Mouse (Mus musculus) embryonic facial prominence, embryonic 13.5 days (tissue): Measurements from ENCODE around the gene Dennd6b. TPM values are rescaled to one million over a fixed set of nuclear protein-coding genes. Genes with fewer than 3 reads are reported as not detected.

Experiments used
- ATAC-seq: fragments of 200-750 bp; cut with Nextera tagmentation; 2 replicates; pipeline ENCODE4 v1.8.0; 2017; ENCODE audit warnings: low read depth; ENCODE audit not compliant: insufficient number of reproducible peaks, insufficient read depth, low FRiP score, low TSS enrichment
- H3K27ac ChIP-seq: fragments of 300-500 bp; sonication (generic); 2 replicates; pipeline ENCODE4 v1.5.1; 2015; ENCODE audit warnings: moderate library complexity, mild to moderate bottlenecking, inconsistent platforms
- H3K27me3 ChIP-seq: fragments of 300-500 bp; sonication (generic); 2 replicates; pipeline ENCODE4 v1.6.1; 2015; ENCODE audit warnings: mild to moderate bottlenecking, inconsistent platforms
- H3K36me3 ChIP-seq: fragments of 300-500 bp; sonication (generic); 2 replicates; pipeline ENCODE4 v1.6.1; 2015; ENCODE audit warnings: mild to moderate bottlenecking, inconsistent platforms
- H3K4me1 ChIP-seq: fragments of 300-500 bp; sonication (generic); 2 replicates; pipeline ENCODE4 v1.6.1; 2015; ENCODE audit warnings: inconsistent platforms
- H3K4me2 ChIP-seq: fragments of 300-500 bp; sonication (generic); 2 replicates; pipeline ENCODE4 v1.6.1; 2015; ENCODE audit warnings: moderate library complexity, mild to moderate bottlenecking, inconsistent platforms
- H3K4me3 ChIP-seq: fragments of 300-500 bp; sonication (generic); 2 replicates; pipeline ENCODE4 v1.5.1; 2015; ENCODE audit warnings: mild to moderate bottlenecking, inconsistent platforms
- H3K9ac ChIP-seq: fragments of 300-500 bp; sonication (generic); 2 replicates; pipeline ENCODE4 v1.6.1; 2015; ENCODE audit warnings: mild to moderate bottlenecking, inconsistent platforms
- H3K9me3 ChIP-seq: fragments of 300-500 bp; sonication (generic); 2 replicates; pipeline ENCODE4 v1.6.1; 2016; ENCODE audit warnings: inconsistent platforms
- WGBS: fragments of 180-500 bp; shearing (Covaris S2); methylation state at CpG from one replicate; pipeline ENCODE4 v1.1.7; 2015; ENCODE audit warnings: mixed read lengths; 5-methylcytosine and 5-hydroxymethylcytosine counted together
- microRNA-seq: library from miRNA; unstranded; fragments of <30 nt; microRNA quantifications from one replicate; pipeline ENCODE4, GENCODE M21; 2016
- polyA plus RNA-seq: library from polyadenylated mRNA; unstranded; fragments of >200 nt; fragmentation: Nextera tagmentation; extraction: Ambion mirVana; gene quantifications from 2 replicates; pipeline ENCODE4 v1.2.1, GENCODE M21; 2015

Dennd6b gene
- polyA plus RNA-seq, 1 experiment from 2014 or later = 21.3 TPM

DNA sequence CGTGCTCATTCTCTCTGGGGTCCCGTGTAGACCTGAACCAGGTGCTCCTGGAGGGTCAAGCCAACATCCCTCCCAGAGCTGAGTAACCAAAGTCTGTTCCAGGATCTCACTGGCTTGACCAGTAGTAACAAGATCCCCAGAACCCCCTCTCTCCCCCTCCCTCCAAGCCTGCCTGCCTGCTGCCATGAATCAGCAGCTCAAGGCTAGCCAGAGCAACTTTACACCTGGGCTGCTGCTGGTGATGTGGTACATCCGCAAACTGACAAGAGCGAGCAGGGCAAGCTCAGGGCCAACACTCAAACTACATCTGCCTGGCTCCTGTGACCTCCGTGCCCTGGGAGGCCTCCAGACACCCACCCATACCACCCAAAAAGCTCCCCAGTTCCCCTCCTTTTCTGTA, 54.9 kb downstream of the Dennd6b start:
- H3K4me1 ChIP-seq = peaks cover 23% of the 10 kb centered on the region
- H3K4me2 ChIP-seq = 0 out of 2 replicates have a peak overlapping the region, but pooled peaks have one; percentile 90
- ATAC-seq = no peak
- no peaks in the 10 kb centered on the region for H3K9me3 ChIP-seq
- WGBS = 12% methylated on average over 5 of the region's 5 CpGs
- H3K9ac ChIP-seq = no peak overlapping the region
- no peaks in the 10 kb centered on the region for H3K36me3 ChIP-seq
- peaks cover 78% of the 10 kb centered on the region for H3K27me3 ChIP-seq
- H3K4me3 ChIP-seq = no peak overlapping the region
- H3K27ac ChIP-seq = no peak overlapping the region

- under 1% methylated on average over 21 of the region's 21 CpGs for whole genome bisulfite sequencing
- H3K36me3 ChIP-seq = no peaks in the 10 kb centered on the region
- peak within 1 kb of the TSS; percentile 66 for H3K9ac ChIP-seq
- H3K4me2 ChIP-seq = peak within 1 kb of the TSS; percentile 90
- H3K9me3 ChIP-seq = no peaks in the 10 kb centered on the region
- 0 out of 2 replicates have a peak, but pooled peaks have one; percentile 37 for ATAC-seq
- H3K4me1 ChIP-seq = peaks cover 21% of the 10 kb centered on the region
- H3K4me3 ChIP-seq = peak within 1 kb of the TSS; percentile 50
- H3K27ac ChIP-seq = no peak within 1 kb of the TSS
- peaks cover 71% of the 10 kb centered on the region for H3K27me3 ChIP-seq
Measured at GRCm38 (mm10) chr15:89140659-89141252, 55.5 kb downstream of the Dennd6b start, which contains the start of gene Mapk12. Mapk12 (minus strand) TSS chr15:89140703.

- under 1% methylated on average over 53 of the region's 53 CpGs for WGBS
- peaks cover 21% of the 10 kb centered on the region for H3K4me1 ChIP-seq
- H3K27ac ChIP-seq = no peak overlapping the region
- H3K27me3 ChIP-seq = peaks cover 65% of the 10 kb centered on the region
- peak overlapping the region; percentile 90 for H3K4me2 ChIP-seq
- H3K4me3 ChIP-seq = peak overlapping the region; percentile 50
- H3K36me3 ChIP-seq = no peaks in the 10 kb centered on the region
- H3K9ac ChIP-seq = peak overlapping the region; percentile 66
- H3K9me3 ChIP-seq = no peaks in the 10 kb centered on the region
- no peak for ATAC-seq
Measured at GRCm38 (mm10) chr15:89140048-89140658, 56.1 kb downstream of the Dennd6b start.

DNA sequence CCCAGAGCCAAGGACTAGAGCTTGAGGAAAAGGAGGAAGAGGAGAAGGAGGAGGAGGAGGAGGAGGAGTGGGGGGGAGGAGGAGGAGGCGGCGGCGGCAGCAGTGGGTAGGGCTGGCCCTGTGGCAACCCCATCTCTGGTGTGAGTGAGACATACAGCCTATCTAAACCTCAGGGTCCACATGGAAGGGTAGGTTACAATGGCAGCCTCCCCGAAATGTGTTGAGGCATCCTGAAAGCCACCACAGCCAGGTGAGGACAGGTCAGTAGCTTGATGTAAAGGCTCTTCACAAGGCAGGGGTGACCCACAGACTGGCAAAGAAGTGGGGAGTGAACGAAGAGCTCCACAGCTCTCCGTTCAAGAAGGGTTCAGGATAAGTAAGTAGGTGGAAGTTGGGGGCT, 57.8 kb downstream of the Dennd6b start:
- H3K4me2 ChIP-seq = no peak overlapping the region
- H3K9me3 ChIP-seq = no peaks in the 10 kb centered on the region
- H3K27me3 ChIP-seq = peaks cover 52% of the 10 kb centered on the region
- H3K9ac ChIP-seq = no peak overlapping the region
- no peak overlapping the region for H3K27ac ChIP-seq
- WGBS = 88% methylated on average over 6 of the region's 6 CpGs
- peaks cover 21% of the 10 kb centered on the region for H3K4me1 ChIP-seq
- ATAC-seq = no peak
- no peaks in the 10 kb centered on the region for H3K36me3 ChIP-seq
- no peak overlapping the region for H3K4me3 ChIP-seq

GRCm38 (mm10) chr15:89138046-89138405, 58.3 kb downstream of the Dennd6b start:
- no peak overlapping the region for H3K27ac ChIP-seq
- peaks cover 52% of the 10 kb centered on the region for H3K27me3 ChIP-seq
- no peaks in the 10 kb centered on the region for H3K9me3 ChIP-seq
- no peak overlapping the region for H3K9ac ChIP-seq
- WGBS = 83% methylated on average over 7 of the region's 7 CpGs
- no peak overlapping the region for H3K4me2 ChIP-seq
- no peak for ATAC-seq
- no peaks in the 10 kb centered on the region for H3K36me3 ChIP-seq
- no peak overlapping the region for H3K4me3 ChIP-seq
- peaks cover 21% of the 10 kb centered on the region for H3K4me1 ChIP-seq

- H3K9ac ChIP-seq = no peak overlapping the region
- peaks cover 21% of the 10 kb centered on the region for H3K4me1 ChIP-seq
- H3K27me3 ChIP-seq = peaks cover 49% of the 10 kb centered on the region
- no peaks in the 10 kb centered on the region for H3K36me3 ChIP-seq
- H3K9me3 ChIP-seq = no peaks in the 10 kb centered on the region
- no peak overlapping the region for H3K4me3 ChIP-seq
- WGBS = 65% methylated on average over 11 of the region's 11 CpGs
- H3K27ac ChIP-seq = no peak overlapping the region
- no peak overlapping the region for H3K4me2 ChIP-seq
- no peak for ATAC-seq
Measured at GRCm38 (mm10) chr15:89137378-89138045, 58.8 kb downstream of the Dennd6b start.

- ATAC-seq = no peak
- Histone ChIP-seq H3K27ac (no peak overlapping the region), H3K27me3 (peaks cover 40% of the 10 kb centered on the region), H3K4me2 (no peak overlapping the region), H3K9ac (no peak overlapping the region), H3K9me3 (no peaks in the 10 kb centered on the region), H3K4me1 (peaks cover 21% of the 10 kb centered on the region), H3K36me3 (no peaks in the 10 kb centered on the region), H3K4me3 (no peak overlapping the region)
- 96% methylated on average over 5 of the region's 5 CpGs for WGBS
Measured at GRCm38 (mm10) chr15:89136461-89137155, 59.7 kb downstream of the Dennd6b start.

Small RNAs within 50 kb of the gene (microRNA-seq; reads per million reads assigned to microRNA genes)
- gene Mir6958 (0.92 reads per million), gene Mir7118 (not detected)

Other genes with a start within 250 kb of the Dennd6b start
- not detected in 2 replicates for gene Ttll8, start 242.1 kb downstream of the Dennd6b start, polyA plus RNA-seq
- 0.24 and 0.33 TPM in 2 replicates for gene Mlc1, start 217.5 kb downstream of the Dennd6b start, polyA plus RNA-seq
- gene Mov10l1, start 213.6 kb downstream of the Dennd6b start, polyA plus RNA-seq = not detected in 2 replicates
- gene Panx2, start 136.8 kb downstream of the Dennd6b start, polyA plus RNA-seq = 0.69 and 0.96 TPM in 2 replicates
- gene Trabd, start 121.4 kb downstream of the Dennd6b start, polyA plus RNA-seq = 47.3 and 47.7 TPM in 2 replicates
- gene Selenoo, start 107.4 kb downstream of the Dennd6b start, polyA plus RNA-seq = 20.2 and 24.0 TPM in 2 replicates
- gene Tubgcp6, start 73.4 kb downstream of the Dennd6b start, polyA plus RNA-seq = 17.0 and 18.0 TPM in 2 replicates
- 19.5 and 19.6 TPM in 2 replicates for gene Hdac10, start 67.8 kb downstream of the Dennd6b start, polyA plus RNA-seq
- gene Mapk12, start 55.8 kb downstream of the Dennd6b start, polyA plus RNA-seq = 4.6 and 4.7 TPM in 2 replicates
- 13.3 and 13.5 TPM in 2 replicates for gene Mapk11, start 46.9 kb downstream of the Dennd6b start, polyA plus RNA-seq
- 130 and 157 TPM in 2 replicates for gene Plxnb2, start 15.7 kb downstream of the Dennd6b start, polyA plus RNA-seq
- 40.0 and 41.7 TPM in 2 replicates for gene Ppp6r2, start 15.1 kb upstream of the Dennd6b start, polyA plus RNA-seq
- 57.4 and 57.8 TPM in 2 replicates for gene Sbf1, start 118.8 kb upstream of the Dennd6b start, polyA plus RNA-seq
- not detected in 2 replicates for gene Adm2, start 126.2 kb upstream of the Dennd6b start, polyA plus RNA-seq
- gene Miox, start 137.9 kb upstream of the Dennd6b start, polyA plus RNA-seq = not detected in 2 replicates
- 53.3 and 62.2 TPM in 2 replicates for gene Lmf2, start 159.2 kb upstream of the Dennd6b start, polyA plus RNA-seq
- gene Ncaph2, start 159.2 kb upstream of the Dennd6b start, polyA plus RNA-seq = 164 and 188 TPM in 2 replicates
- 4.6 and 4.7 TPM in 2 replicates for gene Sco2, start 177.3 kb upstream of the Dennd6b start, polyA plus RNA-seq
- 1.4 and 1.6 TPM in 2 replicates for gene Tymp, start 180.5 kb upstream of the Dennd6b start, polyA plus RNA-seq
- gene Odf3b, start 182.8 kb upstream of the Dennd6b start, polyA plus RNA-seq = 0.54 and 0.93 TPM in 2 replicates
- not detected in 2 replicates for gene Klhdc7b, start 188.4 kb upstream of the Dennd6b start, polyA plus RNA-seq
- not detected in 2 replicates for gene Syce3, start 214.0 kb upstream of the Dennd6b start, polyA plus RNA-seq
- 0.55 and 0.66 TPM in 2 replicates for gene Cpt1b, start 229.4 kb upstream of the Dennd6b start, polyA plus RNA-seq
- 5.5 and 6.0 TPM in 2 replicates for gene C730034F03Rik, start 233.1 kb upstream of the Dennd6b start, polyA plus RNA-seq
- not detected in 2 replicates for gene Gm44502, start 233.2 kb upstream of the Dennd6b start, polyA plus RNA-seq
- 59.3 and 71.1 TPM in 2 replicates for gene Chkb, start 233.4 kb upstream of the Dennd6b start, polyA plus RNA-seq